Mouse (Mus musculus): Measurements from ENCODE around the gene Hs3st5. TPM values are rescaled to one million over a fixed set of nuclear protein-coding genes. Genes with fewer than 3 reads are reported as not detected.

The Hs3st5 gene
- 0.13 and 0.18 TPM in 2 replicates for polyA plus RNA-seq (2014; fragmentation: Nextera tagmentation; extraction: Ambion mirVana)

- peak within 1 kb of the TSS; percentile 59 for H3K4me3 ChIP-seq (ENCODE audit: low read depth, low read length)
- H3K27me3 ChIP-seq (ENCODE audit: control insufficient read depth, insufficient read depth, low read length), result peaks cover 25% of the 10 kb centered on the region
- H3K27ac ChIP-seq (ENCODE audit: low read depth, low read length), result no peak within 1 kb of the TSS
- ATAC-seq (replicated peaks; ENCODE audit: insufficient number of reproducible peaks, low FRiP score, low TSS enrichment), result peak; percentile 75
- under 1% methylated on average over 61 of the region's 71 CpGs for WGBS (ENCODE audit: insufficient replicate concordance)
- H3K9ac ChIP-seq (ENCODE audit: low read depth, low read length), result peak within 1 kb of the TSS; percentile 24; the same call in 1 of the 2 replicates
- no peaks in the 10 kb centered on the region for H3K36me3 ChIP-seq (ENCODE audit: control insufficient read depth, insufficient read depth, low read length)
- no peaks in the 10 kb centered on the region for H3K9me3 ChIP-seq (replicated peaks; ENCODE audit: control insufficient read depth, low read length)
- no peaks in the 10 kb centered on the region; the same call in 1 of the 2 replicates for H3K4me1 ChIP-seq (ENCODE audit: control insufficient read depth, insufficient read depth, low read length)
- H3K4me2 ChIP-seq, result peak within 1 kb of the TSS; percentile 93
These were observed at the start of gene Hs3st5 for GRCm38 (mm10) chr10:36506727-36507555. Gene Hs3st5, plus strand, starts transcription at chr10:36506814.

DNA sequence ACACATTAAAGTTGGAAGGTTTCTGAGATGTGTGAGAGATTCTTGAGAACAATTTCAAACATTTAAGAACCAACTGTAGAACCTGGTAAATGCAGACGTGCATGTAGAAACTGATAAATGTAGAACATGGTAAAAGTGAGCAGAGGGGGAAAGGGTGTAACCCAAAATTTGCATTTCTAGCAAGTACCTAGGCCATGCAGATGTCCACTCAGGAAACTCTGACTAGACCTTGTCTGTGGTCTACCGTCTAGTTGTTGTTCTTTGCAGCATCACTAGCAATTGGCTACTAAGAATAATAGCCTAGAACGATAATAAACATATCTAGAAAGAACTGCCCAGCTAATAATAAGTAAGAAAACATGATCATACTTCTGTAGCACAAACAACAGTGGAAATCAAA, 38.0 kb upstream of the Hs3st5 start:
- ATAC-seq (replicated peaks; ENCODE audit: insufficient number of reproducible peaks, low FRiP score, low TSS enrichment), result no peak
- Histone ChIP-seq H3K4me1 (ENCODE audit: control insufficient read depth, insufficient read depth, low read length) (no peaks in the 10 kb centered on the region), H3K4me3 (ENCODE audit: low read depth, low read length) (no peak overlapping the region), H3K36me3 (ENCODE audit: control insufficient read depth, insufficient read depth, low read length) (no peaks in the 10 kb centered on the region), H3K27ac (ENCODE audit: low read depth, low read length) (no peak overlapping the region), H3K4me2 (no peak overlapping the region), H3K9ac (ENCODE audit: low read depth, low read length) (no peak overlapping the region), H3K27me3 (ENCODE audit: control insufficient read depth, insufficient read depth, low read length) (no peaks in the 10 kb centered on the region), H3K9me3 (replicated peaks; ENCODE audit: control insufficient read depth, low read length) (no peaks in the 10 kb centered on the region)
- 78% methylated on average over 3 of the region's 3 CpGs for WGBS (ENCODE audit: insufficient replicate concordance)

- Histone ChIP-seq H3K4me2 (no peak overlapping the region), H3K36me3 (ENCODE audit: control insufficient read depth, insufficient read depth, low read length) (no peaks in the 10 kb centered on the region), H3K27me3 (ENCODE audit: control insufficient read depth, insufficient read depth, low read length) (no peaks in the 10 kb centered on the region), H3K4me1 (ENCODE audit: control insufficient read depth, insufficient read depth, low read length) (no peaks in the 10 kb centered on the region), H3K9me3 (replicated peaks; ENCODE audit: control insufficient read depth, low read length) (no peaks in the 10 kb centered on the region), H3K4me3 (ENCODE audit: low read depth, low read length) (no peak overlapping the region), H3K9ac (ENCODE audit: low read depth, low read length) (no peak overlapping the region), H3K27ac (ENCODE audit: low read depth, low read length) (no peak overlapping the region)
- no peak for ATAC-seq (replicated peaks; ENCODE audit: insufficient number of reproducible peaks, low FRiP score, low TSS enrichment)
- 60% methylated on average over 3 of the region's 3 CpGs for WGBS (ENCODE audit: insufficient replicate concordance)
These were observed 35.5 kb upstream of the Hs3st5 start for GRCm38 (mm10) chr10:36471135-36471534.

- Histone ChIP-seq H3K27me3 (ENCODE audit: control insufficient read depth, insufficient read depth, low read length) (no peaks in the 10 kb centered on the region), H3K9me3 (replicated peaks; ENCODE audit: control insufficient read depth, low read length) (no peaks in the 10 kb centered on the region), H3K4me3 (ENCODE audit: low read depth, low read length) (no peak overlapping the region), H3K36me3 (ENCODE audit: control insufficient read depth, insufficient read depth, low read length) (no peaks in the 10 kb centered on the region), H3K9ac (ENCODE audit: low read depth, low read length) (no peak overlapping the region), H3K4me2 (no peak overlapping the region), H3K4me1 (ENCODE audit: control insufficient read depth, insufficient read depth, low read length) (no peaks in the 10 kb centered on the region), H3K27ac (ENCODE audit: low read depth, low read length) (no peak overlapping the region)
- no peak for ATAC-seq (replicated peaks; ENCODE audit: insufficient number of reproducible peaks, low FRiP score, low TSS enrichment)
- WGBS (ENCODE audit: insufficient replicate concordance), result 48% methylated on average over 3 of the region's 3 CpGs
These were observed 31.8 kb upstream of the Hs3st5 start for GRCm38 (mm10) chr10:36474834-36475233.

- Histone ChIP-seq H3K36me3 (ENCODE audit: control insufficient read depth, insufficient read depth, low read length) (no peaks in the 10 kb centered on the region), H3K4me1 (ENCODE audit: control insufficient read depth, insufficient read depth, low read length) (no peaks in the 10 kb centered on the region), H3K4me3 (ENCODE audit: low read depth, low read length) (no peak overlapping the region), H3K4me2 (no peak overlapping the region), H3K9ac (ENCODE audit: low read depth, low read length) (no peak overlapping the region), H3K27me3 (ENCODE audit: control insufficient read depth, insufficient read depth, low read length) (no peaks in the 10 kb centered on the region), H3K27ac (ENCODE audit: low read depth, low read length) (no peak overlapping the region), H3K9me3 (replicated peaks; ENCODE audit: control insufficient read depth, low read length) (no peaks in the 10 kb centered on the region)
- WGBS (ENCODE audit: insufficient replicate concordance), result 77% methylated on average over 4 of the region's 4 CpGs
- no peak for ATAC-seq (replicated peaks; ENCODE audit: insufficient number of reproducible peaks, low FRiP score, low TSS enrichment)
These were observed 29.1 kb upstream of the Hs3st5 start for GRCm38 (mm10) chr10:36477543-36477942.

DNA sequence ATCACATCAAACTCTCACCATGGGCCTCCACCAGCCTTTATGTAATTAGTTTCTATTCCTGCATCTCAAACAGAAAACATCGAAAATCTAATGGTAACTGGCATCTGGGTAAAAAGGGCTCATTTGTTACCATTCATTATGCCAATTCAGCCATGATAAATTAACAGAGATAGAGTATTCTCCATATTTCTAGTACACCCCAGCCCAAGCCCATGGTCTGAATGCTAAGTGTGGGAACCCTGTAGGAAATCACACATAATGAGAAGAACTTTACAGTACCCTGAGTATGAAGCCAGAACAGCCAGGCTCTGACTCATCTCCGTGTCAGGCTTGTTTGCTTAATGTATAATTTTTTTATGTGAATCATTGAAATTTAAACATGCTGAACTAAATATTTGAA, 23.3 kb upstream of the Hs3st5 start:
- WGBS (ENCODE audit: insufficient replicate concordance), result 69% methylated on average over 2 of the region's 2 CpGs

DNA sequence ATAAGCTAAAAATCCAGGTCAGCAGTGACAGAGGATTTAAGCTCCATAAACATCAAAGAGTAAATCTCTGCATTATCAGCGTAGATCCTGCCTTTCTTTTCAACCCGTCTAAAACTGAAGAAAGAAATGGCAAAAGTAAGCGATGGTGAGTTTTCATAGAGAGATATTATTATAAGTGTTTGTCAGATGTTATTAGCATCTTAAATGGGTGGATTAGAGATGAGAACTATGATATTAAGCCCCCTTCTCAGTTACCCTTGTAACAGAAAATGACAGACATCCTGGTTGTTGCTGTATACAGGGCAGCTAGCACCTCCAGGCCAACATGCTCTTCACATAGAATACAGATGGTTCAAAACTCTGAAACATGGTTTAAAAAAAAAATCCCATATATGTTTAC, 22.6 kb upstream of the Hs3st5 start:
- no peak overlapping the region for H3K9ac ChIP-seq (ENCODE audit: low read depth, low read length)
- no peaks in the 10 kb centered on the region for H3K4me1 ChIP-seq (ENCODE audit: control insufficient read depth, insufficient read depth, low read length)
- ATAC-seq (replicated peaks; ENCODE audit: insufficient number of reproducible peaks, low FRiP score, low TSS enrichment), result no peak
- H3K9me3 ChIP-seq (replicated peaks; ENCODE audit: control insufficient read depth, low read length), result no peaks in the 10 kb centered on the region
- no peaks in the 10 kb centered on the region for H3K27me3 ChIP-seq (ENCODE audit: control insufficient read depth, insufficient read depth, low read length)
- H3K36me3 ChIP-seq (ENCODE audit: control insufficient read depth, insufficient read depth, low read length), result no peaks in the 10 kb centered on the region
- H3K4me2 ChIP-seq, result no peak overlapping the region
- no peak overlapping the region for H3K27ac ChIP-seq (ENCODE audit: low read depth, low read length)
- WGBS (ENCODE audit: insufficient replicate concordance), result 65% methylated on average over 3 of the region's 3 CpGs
- H3K4me3 ChIP-seq (ENCODE audit: low read depth, low read length), result no peak overlapping the region

More for the DNA sequence above, 23.3 kb upstream of the Hs3st5 start:
- no peak overlapping the region for H3K4me2 ChIP-seq
- ATAC-seq (replicated peaks; ENCODE audit: insufficient number of reproducible peaks, low FRiP score, low TSS enrichment), result no peak
- H3K27ac ChIP-seq (ENCODE audit: low read depth, low read length), result no peak overlapping the region
- H3K4me3 ChIP-seq (ENCODE audit: low read depth, low read length), result no peak overlapping the region
- H3K9me3 ChIP-seq (replicated peaks; ENCODE audit: control insufficient read depth, low read length), result no peaks in the 10 kb centered on the region
- no peak overlapping the region for H3K9ac ChIP-seq (ENCODE audit: low read depth, low read length)
- H3K27me3 ChIP-seq (ENCODE audit: control insufficient read depth, insufficient read depth, low read length), result no peaks in the 10 kb centered on the region
- no peaks in the 10 kb centered on the region for H3K36me3 ChIP-seq (ENCODE audit: control insufficient read depth, insufficient read depth, low read length)
- H3K4me1 ChIP-seq (ENCODE audit: control insufficient read depth, insufficient read depth, low read length), result no peaks in the 10 kb centered on the region

DNA sequence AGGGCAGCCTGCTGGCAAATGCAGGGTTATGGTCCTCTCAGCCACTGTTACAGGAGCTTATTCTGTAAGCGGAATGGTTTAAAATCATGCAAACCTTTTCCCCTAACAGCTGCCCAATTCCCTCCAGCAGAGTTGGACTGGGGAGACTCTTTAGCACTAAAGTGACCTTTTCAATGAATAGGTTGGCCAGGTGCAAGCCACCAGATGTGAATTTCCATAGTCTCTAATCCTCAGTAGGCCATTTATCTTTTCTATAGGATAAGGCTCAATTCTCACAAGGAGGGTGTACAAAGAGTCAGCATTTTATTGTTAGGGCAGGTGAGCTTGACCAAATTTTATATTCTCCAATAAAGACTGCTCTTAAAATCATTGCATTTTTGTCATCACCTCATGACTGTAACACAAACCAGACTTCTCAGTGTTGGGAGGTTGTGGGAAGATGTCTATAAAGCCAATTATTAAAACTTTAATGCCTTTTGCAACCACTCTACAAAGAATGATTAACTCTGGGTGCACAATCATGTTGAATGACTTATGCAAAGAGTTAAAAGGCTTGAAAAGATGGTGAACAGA, 21.8 kb upstream of the Hs3st5 start:
- H3K4me2 ChIP-seq, result no peak overlapping the region
- H3K27me3 ChIP-seq (ENCODE audit: control insufficient read depth, insufficient read depth, low read length), result no peaks in the 10 kb centered on the region
- H3K4me1 ChIP-seq (ENCODE audit: control insufficient read depth, insufficient read depth, low read length), result no peaks in the 10 kb centered on the region
- H3K4me3 ChIP-seq (ENCODE audit: low read depth, low read length), result no peak overlapping the region
- H3K27ac ChIP-seq (ENCODE audit: low read depth, low read length), result no peak overlapping the region
- no peak for ATAC-seq (replicated peaks; ENCODE audit: insufficient number of reproducible peaks, low FRiP score, low TSS enrichment)
- H3K9me3 ChIP-seq (replicated peaks; ENCODE audit: control insufficient read depth, low read length), result no peaks in the 10 kb centered on the region
- no peaks in the 10 kb centered on the region for H3K36me3 ChIP-seq (ENCODE audit: control insufficient read depth, insufficient read depth, low read length)
- 88% methylated on average over 1 of the region's 1 CpGs for whole genome bisulfite sequencing (ENCODE audit: insufficient replicate concordance)
- H3K9ac ChIP-seq (ENCODE audit: low read depth, low read length), result no peak overlapping the region

Measured in heart, embryonic 11.5 days (tissue).